Mouse (Mus musculus) cortical plate, adult 2 months (tissue): ENCODE measurements at regions not wholly inside any gene's neighbourhood (a gene's known extent, or its start where the extent isn't known, plus 50 kb on each side); places are given as distances from the start of the nearest gene placed in this dataset.

ENCODE experiments used
- CTCF ChIP-seq: fragments of 200-500 bp; IDR thresholded peaks from 2 replicates; pipeline ENCODE4 v1.5.1; 2011; ENCODE audit warnings: mild to moderate bottlenecking, control low read depth, low read length; ENCODE audit not compliant: insufficient read depth; ENCODE audit errors: extremely low read depth
- POLR2A ChIP-seq: fragments of 200-500 bp; IDR thresholded peaks from 2 replicates; pipeline ENCODE4 v1.6.1; 2011; ENCODE audit warnings: mild to moderate bottlenecking, low read length, control low read depth; ENCODE audit not compliant: insufficient read depth; ENCODE audit errors: extremely low read depth

GRCm38 (mm10) chr4:105364496-105364895, 207.3 kb downstream of the Plpp3 start:
- TF ChIP-seq CTCF (no peak), POLR2A (no peak)
